Mouse (Mus musculus): Measurements from ENCODE around the gene Eipr1. TPM values are rescaled to one million over a fixed set of nuclear protein-coding genes. Genes with fewer than 3 reads are reported as not detected.

Gene Eipr1
- 33.4 and 36.1 TPM in 2 replicates for polyA plus RNA-seq (2014; fragmentation: Nextera tagmentation; extraction: Ambion mirVana)

- peaks cover 3% of the 10 kb centered on the region for H3K4me1 ChIP-seq (ENCODE audit: control insufficient read depth, insufficient read depth, low read length)
- no peak within 1 kb of the TSS for H3K27ac ChIP-seq (ENCODE audit: low read depth, low read length)
- peak; percentile 75; the same call in 1 of the 2 replicates for ATAC-seq (ENCODE audit: low FRiP score, low TSS enrichment)
- H3K9ac ChIP-seq (ENCODE audit: low read depth, low read length) = peak within 1 kb of the TSS; percentile 65
- H3K4me3 ChIP-seq (ENCODE audit: low read length) = peak within 1 kb of the TSS; percentile 87
- H3K27me3 ChIP-seq (ENCODE audit: control insufficient read depth, insufficient read depth, low read length) = no peaks in the 10 kb centered on the region
- H3K4me2 ChIP-seq (replicated peaks; ENCODE audit: low read depth, low read length) = peak within 1 kb of the TSS; percentile 94
- 4% methylated on average over 36 of the region's 36 CpGs for WGBS
- no peaks in the 10 kb centered on the region for H3K9me3 ChIP-seq (ENCODE audit: control insufficient read depth, low read length)
- peaks cover 7% of the 10 kb centered on the region for H3K36me3 ChIP-seq (ENCODE audit: control insufficient read depth, insufficient read depth, low read length)
These were observed at the start of gene Eipr1 for GRCm38 (mm10) chr12:28751508-28752263. Eipr1 (plus strand) TSS chr12:28751803.

GRCm38 (mm10) chr12:28704381-28704780 is 47.2 kb upstream of the Eipr1 start:
- Histone ChIP-seq H3K27ac (ENCODE audit: low read depth, low read length) (no peak overlapping the region), H3K36me3 (ENCODE audit: control insufficient read depth, insufficient read depth, low read length) (no peaks in the 10 kb centered on the region; the same call in 1 of the 2 replicates), H3K9me3 (ENCODE audit: control insufficient read depth, low read length) (no peaks in the 10 kb centered on the region), H3K27me3 (ENCODE audit: control insufficient read depth, insufficient read depth, low read length) (no peaks in the 10 kb centered on the region), H3K4me1 (ENCODE audit: control insufficient read depth, insufficient read depth, low read length) (peaks cover 8% of the 10 kb centered on the region; the same call in 1 of the 2 replicates), H3K9ac (ENCODE audit: low read depth, low read length) (no peak overlapping the region), H3K4me2 (replicated peaks; ENCODE audit: low read depth, low read length) (no peak overlapping the region), H3K4me3 (ENCODE audit: low read length) (no peak overlapping the region)
- ATAC-seq (ENCODE audit: low FRiP score, low TSS enrichment) = 0 out of 2 replicates have a peak, but pooled peaks have one; percentile 24
- WGBS = 4% methylated on average over 12 of the region's 12 CpGs

GRCm38 (mm10) chr12:28705204-28705603 is 46.4 kb upstream of the Eipr1 start:
- Histone ChIP-seq H3K4me3 (ENCODE audit: low read length) (no peak overlapping the region), H3K36me3 (ENCODE audit: control insufficient read depth, insufficient read depth, low read length) (peaks cover 8% of the 10 kb centered on the region), H3K9ac (ENCODE audit: low read depth, low read length) (no peak overlapping the region), H3K27ac (ENCODE audit: low read depth, low read length) (no peak overlapping the region), H3K4me1 (ENCODE audit: control insufficient read depth, insufficient read depth, low read length) (peaks cover 5% of the 10 kb centered on the region; the same call in 1 of the 2 replicates), H3K27me3 (ENCODE audit: control insufficient read depth, insufficient read depth, low read length) (no peaks in the 10 kb centered on the region), H3K9me3 (ENCODE audit: control insufficient read depth, low read length) (no peaks in the 10 kb centered on the region), H3K4me2 (replicated peaks; ENCODE audit: low read depth, low read length) (no peak overlapping the region)
- no peak for ATAC-seq (ENCODE audit: low FRiP score, low TSS enrichment)
- 82% methylated on average over 6 of the region's 6 CpGs for WGBS

GRCm38 (mm10) chr12:28708154-28708553 is 43.4 kb upstream of the Eipr1 start:
- Histone ChIP-seq H3K9me3 (ENCODE audit: control insufficient read depth, low read length) (no peaks in the 10 kb centered on the region), H3K4me1 (ENCODE audit: control insufficient read depth, insufficient read depth, low read length) (no peaks in the 10 kb centered on the region; the same call in 1 of the 2 replicates), H3K36me3 (ENCODE audit: control insufficient read depth, insufficient read depth, low read length) (peaks cover 27% of the 10 kb centered on the region), H3K27me3 (ENCODE audit: control insufficient read depth, insufficient read depth, low read length) (no peaks in the 10 kb centered on the region), H3K9ac (ENCODE audit: low read depth, low read length) (no peak overlapping the region), H3K4me2 (replicated peaks; ENCODE audit: low read depth, low read length) (no peak overlapping the region), H3K27ac (ENCODE audit: low read depth, low read length) (no peak overlapping the region), H3K4me3 (ENCODE audit: low read length) (no peak overlapping the region)
- WGBS = 73% methylated on average over 4 of the region's 4 CpGs
- ATAC-seq (ENCODE audit: low FRiP score, low TSS enrichment) = no peak

- Histone ChIP-seq H3K9me3 (ENCODE audit: control insufficient read depth, low read length) (no peaks in the 10 kb centered on the region), H3K4me1 (ENCODE audit: control insufficient read depth, insufficient read depth, low read length) (no peaks in the 10 kb centered on the region), H3K27me3 (ENCODE audit: control insufficient read depth, insufficient read depth, low read length) (no peaks in the 10 kb centered on the region), H3K4me3 (ENCODE audit: low read length) (no peak overlapping the region), H3K4me2 (replicated peaks; ENCODE audit: low read depth, low read length) (no peak overlapping the region), H3K9ac (ENCODE audit: low read depth, low read length) (no peak overlapping the region), H3K27ac (ENCODE audit: low read depth, low read length) (no peak overlapping the region), H3K36me3 (ENCODE audit: control insufficient read depth, insufficient read depth, low read length) (peaks cover 27% of the 10 kb centered on the region)
- WGBS = 90% methylated on average over 22 of the region's 22 CpGs
- no peak for ATAC-seq (ENCODE audit: low FRiP score, low TSS enrichment)
These were observed 40.9 kb upstream of the Eipr1 start for GRCm38 (mm10) chr12:28710566-28711185.

GRCm38 (mm10) chr12:28714822-28715632 is 36.6 kb upstream of the Eipr1 start:
- H3K4me1 ChIP-seq (ENCODE audit: control insufficient read depth, insufficient read depth, low read length) = no peaks in the 10 kb centered on the region
- no peak overlapping the region for H3K4me3 ChIP-seq (ENCODE audit: low read length)
- H3K27ac ChIP-seq (ENCODE audit: low read depth, low read length) = no peak overlapping the region
- no peak overlapping the region for H3K4me2 ChIP-seq (replicated peaks; ENCODE audit: low read depth, low read length)
- H3K36me3 ChIP-seq (ENCODE audit: control insufficient read depth, insufficient read depth, low read length) = peaks cover 37% of the 10 kb centered on the region
- no peak overlapping the region for H3K9ac ChIP-seq (ENCODE audit: low read depth, low read length)
- 88% methylated on average over 24 of the region's 24 CpGs for WGBS
- H3K27me3 ChIP-seq (ENCODE audit: control insufficient read depth, insufficient read depth, low read length) = no peaks in the 10 kb centered on the region
- no peaks in the 10 kb centered on the region for H3K9me3 ChIP-seq (ENCODE audit: control insufficient read depth, low read length)
- no peak for ATAC-seq (ENCODE audit: low FRiP score, low TSS enrichment)

GRCm38 (mm10) chr12:28717066-28717465 is 34.5 kb upstream of the Eipr1 start:
- no peak overlapping the region for H3K4me2 ChIP-seq (replicated peaks; ENCODE audit: low read depth, low read length)
- no peak overlapping the region for H3K4me3 ChIP-seq (ENCODE audit: low read length)
- H3K27me3 ChIP-seq (ENCODE audit: control insufficient read depth, insufficient read depth, low read length) = no peaks in the 10 kb centered on the region
- H3K27ac ChIP-seq (ENCODE audit: low read depth, low read length) = no peak overlapping the region
- H3K36me3 ChIP-seq (ENCODE audit: control insufficient read depth, insufficient read depth, low read length) = peaks cover 38% of the 10 kb centered on the region
- H3K4me1 ChIP-seq (ENCODE audit: control insufficient read depth, insufficient read depth, low read length) = no peaks in the 10 kb centered on the region
- no peaks in the 10 kb centered on the region for H3K9me3 ChIP-seq (ENCODE audit: control insufficient read depth, low read length)
- WGBS = 63% methylated on average over 2 of the region's 2 CpGs
- H3K9ac ChIP-seq (ENCODE audit: low read depth, low read length) = no peak overlapping the region
- no peak for ATAC-seq (ENCODE audit: low FRiP score, low TSS enrichment)

GRCm38 (mm10) chr12:28718106-28718505 is 33.5 kb upstream of the Eipr1 start:
- Histone ChIP-seq H3K36me3 (ENCODE audit: control insufficient read depth, insufficient read depth, low read length) (peaks cover 37% of the 10 kb centered on the region), H3K4me3 (ENCODE audit: low read length) (no peak overlapping the region), H3K4me2 (replicated peaks; ENCODE audit: low read depth, low read length) (no peak overlapping the region), H3K9ac (ENCODE audit: low read depth, low read length) (no peak overlapping the region), H3K4me1 (ENCODE audit: control insufficient read depth, insufficient read depth, low read length) (no peaks in the 10 kb centered on the region), H3K9me3 (ENCODE audit: control insufficient read depth, low read length) (no peaks in the 10 kb centered on the region), H3K27ac (ENCODE audit: low read depth, low read length) (no peak overlapping the region), H3K27me3 (ENCODE audit: control insufficient read depth, insufficient read depth, low read length) (no peaks in the 10 kb centered on the region)
- ATAC-seq (ENCODE audit: low FRiP score, low TSS enrichment) = no peak
- WGBS = 92% methylated on average over 2 of the region's 2 CpGs

All from kidney, embryonic 14.5 days (tissue).